ENCODE assay signal across 27 mouse cellular contexts in genomic region chr5:3977904-3978303, GRCm38 (mm10).
"Had no signal": no experiment of that assay in that cellular context is flagged by ENCODE, and none has a peak within 500 bp of the region (broad histone marks: within the 10 kb centered on the region; RNA-seq: fewer than 3 reads in every experiment).

No protein-coding gene starts in this region.

- H3K4me1 ChIP-seq: embryonic facial prominence, embryonic 10.5 days; embryonic facial prominence, embryonic 12.5 days; embryonic facial prominence, embryonic 13.5 days; embryonic facial prominence, embryonic 15.5 days; forebrain, embryonic 10.5 days; forebrain, embryonic 12.5 days; forebrain, embryonic 13.5 days; forebrain, embryonic 15.5 days had no signal

- DNase-seq: cerebellum, adult 9-10 months; cerebellum, adult 9-11 months; cerebellum, postnatal 10 days; cerebellum, postnatal 14 days; cerebellum, postnatal 25 days; cerebellum, postnatal 36 days; embryo, embryonic 11 days; forebrain, postnatal 0 days; gastrocnemius, adult 2 months; gastrocnemius, postnatal 10 days; gastrocnemius, postnatal 14 days; gastrocnemius, postnatal 25 days; gastrocnemius, postnatal 36 days; heart, adult 11 months; heart, adult 18-20 months; heart, adult 2 months had no signal

- H3K9me3 ChIP-seq: embryonic facial prominence, embryonic 10.5 days; embryonic facial prominence, embryonic 12.5 days; embryonic facial prominence, embryonic 13.5 days; embryonic facial prominence, embryonic 15.5 days; forebrain, embryonic 10.5 days; forebrain, embryonic 12.5 days; forebrain, embryonic 13.5 days; forebrain, embryonic 15.5 days had no signal

- H3K27ac ChIP-seq: embryonic facial prominence, embryonic 10.5 days; embryonic facial prominence, embryonic 12.5 days; embryonic facial prominence, embryonic 13.5 days; embryonic facial prominence, embryonic 15.5 days; forebrain, embryonic 10.5 days; forebrain, embryonic 12.5 days; forebrain, embryonic 13.5 days; forebrain, embryonic 15.5 days; gastrocnemius, adult 2 months; heart, adult 2 months had no signal

- H3K4me3 ChIP-seq: embryonic facial prominence, embryonic 10.5 days; embryonic facial prominence, embryonic 12.5 days; embryonic facial prominence, embryonic 13.5 days; embryonic facial prominence, embryonic 15.5 days; erythroblast, embryonic 14.5 days; forebrain, embryonic 10.5 days; forebrain, embryonic 12.5 days; forebrain, embryonic 13.5 days; forebrain, embryonic 15.5 days; gastrocnemius, adult 2 months; heart, adult 2 months had no signal

- H3K9ac ChIP-seq: embryonic facial prominence, embryonic 12.5 days; embryonic facial prominence, embryonic 13.5 days; embryonic facial prominence, embryonic 15.5 days; forebrain, embryonic 12.5 days; forebrain, embryonic 13.5 days; forebrain, embryonic 15.5 days; forebrain, postnatal 0 days had no signal

- ATAC-seq: forebrain, embryonic 13.5 days; forebrain, embryonic 14.5 days; forebrain, embryonic 15.5 days; forebrain, embryonic 16.5 days; forebrain, postnatal 0 days had no signal

- H3K4me2 ChIP-seq: embryonic facial prominence, embryonic 12.5 days; embryonic facial prominence, embryonic 13.5 days; embryonic facial prominence, embryonic 15.5 days; forebrain, embryonic 12.5 days; forebrain, embryonic 13.5 days; forebrain, embryonic 15.5 days had no signal

- H3K27me3 ChIP-seq: embryonic facial prominence, embryonic 12.5 days; embryonic facial prominence, embryonic 13.5 days; embryonic facial prominence, embryonic 15.5 days; forebrain, embryonic 12.5 days; forebrain, embryonic 13.5 days; forebrain, embryonic 15.5 days had no signal
